Mouse (Mus musculus): ENCODE measurements at regions not wholly inside any gene's neighbourhood (a gene's known extent, or its start where the extent isn't known, plus 50 kb on each side); places are given as distances from the start of the nearest gene placed in this dataset.

- Histone ChIP-seq H3K9ac (ENCODE audit: low read length) (no peak overlapping the region), H3K27ac (ENCODE audit: low read depth, low read length) (no peak overlapping the region), H3K4me2 (ENCODE audit: low read depth, low read length, severe bottlenecking) (no peak overlapping the region), H3K4me1 (replicated peaks; ENCODE audit: control insufficient read depth, insufficient read depth, low read length) (no peaks in the 10 kb centered on the region), H3K27me3 (ENCODE audit: control insufficient read depth, insufficient read depth, low read length) (no peaks in the 10 kb centered on the region), H3K4me3 (ENCODE audit: low read depth, low read length) (no peak overlapping the region), H3K36me3 (ENCODE audit: control insufficient read depth, insufficient read depth, low read length) (no peaks in the 10 kb centered on the region), H3K9me3 (ENCODE audit: control insufficient read depth, low read length) (no peaks in the 10 kb centered on the region)
- 88% methylated on average over 4 of the region's 4 CpGs for WGBS
- DNase-seq (ENCODE audit: low spot score) (no peak), ATAC-seq (replicated peaks; ENCODE audit: low FRiP score) (no peak)
These were observed 104.7 kb downstream of the Zfp330 start for GRCm38 (mm10) chr8:82669241-82669640.

GRCm38 (mm10) chr8:82665131-82665530, 108.8 kb downstream of the Zfp330 start:
- DNase-seq (ENCODE audit: low spot score) (no peak), ATAC-seq (replicated peaks; ENCODE audit: low FRiP score) (no peak)
- Histone ChIP-seq H3K9ac (ENCODE audit: low read length) (no peak overlapping the region), H3K4me2 (ENCODE audit: low read depth, low read length, severe bottlenecking) (no peak overlapping the region), H3K4me3 (ENCODE audit: low read depth, low read length) (no peak overlapping the region), H3K4me1 (replicated peaks; ENCODE audit: control insufficient read depth, insufficient read depth, low read length) (no peaks in the 10 kb centered on the region), H3K9me3 (ENCODE audit: control insufficient read depth, low read length) (no peaks in the 10 kb centered on the region), H3K27ac (ENCODE audit: low read depth, low read length) (no peak overlapping the region), H3K36me3 (ENCODE audit: control insufficient read depth, insufficient read depth, low read length) (no peaks in the 10 kb centered on the region), H3K27me3 (ENCODE audit: control insufficient read depth, insufficient read depth, low read length) (no peaks in the 10 kb centered on the region)
- 89% methylated on average over 4 of the region's 4 CpGs for WGBS

GRCm38 (mm10) chr8:82640502-82640901, 133.5 kb downstream of the Zfp330 start:
- H3K4me3 ChIP-seq (ENCODE audit: low read depth, low read length): no peak overlapping the region
- no peak overlapping the region for H3K27ac ChIP-seq (ENCODE audit: low read depth, low read length)
- 90% methylated on average over 1 of the region's 1 CpGs for WGBS
- no peak overlapping the region for H3K4me2 ChIP-seq (ENCODE audit: low read depth, low read length, severe bottlenecking)
- no peak overlapping the region for H3K9ac ChIP-seq (ENCODE audit: low read length)
- no peaks in the 10 kb centered on the region for H3K36me3 ChIP-seq (ENCODE audit: control insufficient read depth, insufficient read depth, low read length)
- H3K4me1 ChIP-seq (replicated peaks; ENCODE audit: control insufficient read depth, insufficient read depth, low read length): no peaks in the 10 kb centered on the region
- ATAC-seq (replicated peaks; ENCODE audit: low FRiP score) (no peak), DNase-seq (ENCODE audit: low spot score) (no peak)
- H3K9me3 ChIP-seq (ENCODE audit: control insufficient read depth, low read length): no peaks in the 10 kb centered on the region
- no peaks in the 10 kb centered on the region for H3K27me3 ChIP-seq (ENCODE audit: control insufficient read depth, insufficient read depth, low read length)

- H3K27ac ChIP-seq (ENCODE audit: low read depth, low read length): no peak overlapping the region
- no peaks in the 10 kb centered on the region for H3K36me3 ChIP-seq (ENCODE audit: control insufficient read depth, insufficient read depth, low read length)
- H3K9me3 ChIP-seq (ENCODE audit: control insufficient read depth, low read length): no peaks in the 10 kb centered on the region
- H3K4me3 ChIP-seq (ENCODE audit: low read depth, low read length): no peak overlapping the region
- H3K4me2 ChIP-seq (ENCODE audit: low read depth, low read length, severe bottlenecking): no peak overlapping the region
- 89% methylated on average over 2 of the region's 2 CpGs for WGBS
- no peak overlapping the region for H3K9ac ChIP-seq (ENCODE audit: low read length)
- DNase-seq (ENCODE audit: low spot score): no peak
- no peaks in the 10 kb centered on the region for H3K4me1 ChIP-seq (replicated peaks; ENCODE audit: control insufficient read depth, insufficient read depth, low read length)
- no peaks in the 10 kb centered on the region for H3K27me3 ChIP-seq (ENCODE audit: control insufficient read depth, insufficient read depth, low read length)
- ATAC-seq (replicated peaks; ENCODE audit: low FRiP score): no peak
These were observed 143.5 kb downstream of the Zfp330 start for GRCm38 (mm10) chr8:82630486-82630885.

- no peak overlapping the region for H3K27ac ChIP-seq (ENCODE audit: low read depth, low read length)
- no peaks in the 10 kb centered on the region for H3K4me1 ChIP-seq (replicated peaks; ENCODE audit: control insufficient read depth, insufficient read depth, low read length)
- no peak overlapping the region for H3K9ac ChIP-seq (ENCODE audit: low read length)
- H3K4me3 ChIP-seq (ENCODE audit: low read depth, low read length): no peak overlapping the region
- no peak for DNase-seq (ENCODE audit: low spot score)
- H3K36me3 ChIP-seq (ENCODE audit: control insufficient read depth, insufficient read depth, low read length): no peaks in the 10 kb centered on the region
- H3K4me2 ChIP-seq (ENCODE audit: low read depth, low read length, severe bottlenecking): no peak overlapping the region
- H3K9me3 ChIP-seq (ENCODE audit: control insufficient read depth, low read length): no peaks in the 10 kb centered on the region
- ATAC-seq (replicated peaks; ENCODE audit: low FRiP score): no peak
- no peaks in the 10 kb centered on the region for H3K27me3 ChIP-seq (ENCODE audit: control insufficient read depth, insufficient read depth, low read length)
- 83% methylated on average over 6 of the region's 6 CpGs for WGBS
These were observed 150.0 kb downstream of the Zfp330 start for GRCm38 (mm10) chr8:82623791-82624431.

GRCm38 (mm10) chr8:82618668-82619067, 155.3 kb downstream of the Zfp330 start:
- Histone ChIP-seq H3K27me3 (ENCODE audit: control insufficient read depth, insufficient read depth, low read length) (no peaks in the 10 kb centered on the region), H3K9ac (ENCODE audit: low read length) (no peak overlapping the region), H3K4me1 (replicated peaks; ENCODE audit: control insufficient read depth, insufficient read depth, low read length) (no peaks in the 10 kb centered on the region), H3K36me3 (ENCODE audit: control insufficient read depth, insufficient read depth, low read length) (no peaks in the 10 kb centered on the region), H3K9me3 (ENCODE audit: control insufficient read depth, low read length) (no peaks in the 10 kb centered on the region), H3K27ac (ENCODE audit: low read depth, low read length) (no peak overlapping the region), H3K4me3 (ENCODE audit: low read depth, low read length) (no peak overlapping the region), H3K4me2 (ENCODE audit: low read depth, low read length, severe bottlenecking) (no peak overlapping the region)
- ATAC-seq (replicated peaks; ENCODE audit: low FRiP score) (no peak), DNase-seq (ENCODE audit: low spot score) (no peak)
- WGBS: 53% methylated on average over 1 of the region's 1 CpGs

GRCm38 (mm10) chr8:82601556-82601955, 172.4 kb downstream of the Zfp330 start:
- Histone ChIP-seq H3K4me3 (ENCODE audit: low read depth, low read length) (no peak overlapping the region), H3K27me3 (ENCODE audit: control insufficient read depth, insufficient read depth, low read length) (no peaks in the 10 kb centered on the region), H3K27ac (ENCODE audit: low read depth, low read length) (no peak overlapping the region), H3K36me3 (ENCODE audit: control insufficient read depth, insufficient read depth, low read length) (no peaks in the 10 kb centered on the region), H3K4me2 (ENCODE audit: low read depth, low read length, severe bottlenecking) (no peak overlapping the region), H3K4me1 (replicated peaks; ENCODE audit: control insufficient read depth, insufficient read depth, low read length) (no peaks in the 10 kb centered on the region), H3K9me3 (ENCODE audit: control insufficient read depth, low read length) (no peaks in the 10 kb centered on the region), H3K9ac (ENCODE audit: low read length) (no peak overlapping the region)
- DNase-seq (ENCODE audit: low spot score) (no peak), ATAC-seq (replicated peaks; ENCODE audit: low FRiP score) (no peak)
- 70% methylated on average over 3 of the region's 3 CpGs for WGBS

- Histone ChIP-seq H3K4me3 (ENCODE audit: low read depth, low read length) (no peak overlapping the region), H3K27me3 (ENCODE audit: control insufficient read depth, insufficient read depth, low read length) (no peaks in the 10 kb centered on the region), H3K27ac (ENCODE audit: low read depth, low read length) (no peak overlapping the region), H3K9ac (ENCODE audit: low read length) (no peak overlapping the region), H3K4me2 (ENCODE audit: low read depth, low read length, severe bottlenecking) (no peak overlapping the region), H3K9me3 (ENCODE audit: control insufficient read depth, low read length) (no peaks in the 10 kb centered on the region), H3K36me3 (ENCODE audit: control insufficient read depth, insufficient read depth, low read length) (no peaks in the 10 kb centered on the region), H3K4me1 (replicated peaks; ENCODE audit: control insufficient read depth, insufficient read depth, low read length) (no peaks in the 10 kb centered on the region)
- ATAC-seq (replicated peaks; ENCODE audit: low FRiP score) (no peak), DNase-seq (ENCODE audit: low spot score) (no peak)
- WGBS: 76% methylated on average over 1 of the region's 1 CpGs
These were observed 170.4 kb upstream of the Il15 start for GRCm38 (mm10) chr8:82573434-82573833.

GRCm38 (mm10) chr8:82538121-82538520, 135.1 kb upstream of the Il15 start:
- Histone ChIP-seq H3K27me3 (ENCODE audit: control insufficient read depth, insufficient read depth, low read length) (no peaks in the 10 kb centered on the region), H3K27ac (ENCODE audit: low read depth, low read length) (no peak overlapping the region)

More at GRCm38 (mm10) chr8:82538121-82538520, 135.1 kb upstream of the Il15 start:
- H3K36me3 ChIP-seq (ENCODE audit: control insufficient read depth, insufficient read depth, low read length): no peaks in the 10 kb centered on the region
- DNase-seq (ENCODE audit: low spot score) (no peak), ATAC-seq (replicated peaks; ENCODE audit: low FRiP score) (no peak)
- H3K4me1 ChIP-seq (replicated peaks; ENCODE audit: control insufficient read depth, insufficient read depth, low read length): no peaks in the 10 kb centered on the region
- H3K9me3 ChIP-seq (ENCODE audit: control insufficient read depth, low read length): no peaks in the 10 kb centered on the region
- H3K4me3 ChIP-seq (ENCODE audit: low read depth, low read length): no peak overlapping the region
- no peak overlapping the region for H3K4me2 ChIP-seq (ENCODE audit: low read depth, low read length, severe bottlenecking)
- H3K9ac ChIP-seq (ENCODE audit: low read length): no peak overlapping the region
